Mouse (Mus musculus): ENCODE measurements around the gene Creb3l1. TPM values are rescaled to one million over a fixed set of nuclear protein-coding genes. Genes with fewer than 3 reads are reported as not detected.

Gene Creb3l1
- total RNA-seq (2021), result 1 to 10 TPM; 3.8 to 5.8 TPM
- polyA plus RNA-seq (2012; rRNA removed), result 3.3 and 4.5 TPM in 2 replicates
- long read RNA-seq, partial matches to known transcripts, result 2 of 4 reads
- long read RNA-seq, other reads (novel, unspliced or antisense), result 0 of 4 reads

DNA sequence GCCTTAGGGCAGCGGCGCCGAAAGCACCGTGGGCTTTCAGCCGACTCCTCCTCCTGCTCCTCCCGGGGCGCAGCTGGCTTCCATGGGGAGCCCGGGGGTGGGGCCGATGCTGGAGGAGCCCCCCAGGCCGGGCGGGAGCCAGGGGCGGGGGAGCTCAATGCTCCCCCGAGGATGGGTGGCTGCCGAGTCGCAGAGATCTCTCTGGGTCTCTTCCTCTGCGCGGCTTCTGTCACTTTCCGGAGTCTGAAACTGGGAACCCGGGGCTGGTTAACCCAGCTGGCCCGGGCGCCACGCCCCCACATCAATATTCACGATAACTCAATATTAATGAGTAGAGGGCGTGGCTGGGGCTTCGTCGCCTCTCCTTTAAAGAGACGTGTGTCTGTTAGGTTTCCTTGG lies at the start of gene Creb3l1:
Gene Creb3l1 (minus strand): TSS at position 229 of the 399 bp plus-strand sequence.
- TF ChIP-seq EP300 (IDR thresholded peaks at IDR 0.05; ENCODE audit: insufficient read depth, low read depth, low read length) (no peak), POLR2A (IDR thresholded peaks at IDR 0.05; ENCODE audit: insufficient read depth, low read depth, low read length) (peak; percentile 55)
- under 1% methylated on average over 21 of the region's 27 CpGs for WGBS
- Histone ChIP-seq H3K27ac (peak within 1 kb of the TSS; percentile 70), H3K79me2 (replicated peaks; ENCODE audit: control insufficient read depth, insufficient read depth, low read length) (no peaks in the 10 kb centered on the region), H3K36me3 (ENCODE audit: control insufficient read depth, insufficient read depth, low read length) (no peaks in the 10 kb centered on the region), H3K4me1 (ENCODE audit: control insufficient read depth, insufficient read depth, low read length) (peaks cover 5% of the 10 kb centered on the region), H3K4me3 (peak within 1 kb of the TSS; percentile 81), H3K27me3 (ENCODE audit: control insufficient read depth, insufficient read depth, low read length) (no peaks in the 10 kb centered on the region), H3K9ac (ENCODE audit: low read depth, low read length) (peak within 1 kb of the TSS; percentile 68)
- peak; percentile 85 to 87 for DNase-seq
- intact Hi-C loops (cut with DNase I), result no loop called here

DNA sequence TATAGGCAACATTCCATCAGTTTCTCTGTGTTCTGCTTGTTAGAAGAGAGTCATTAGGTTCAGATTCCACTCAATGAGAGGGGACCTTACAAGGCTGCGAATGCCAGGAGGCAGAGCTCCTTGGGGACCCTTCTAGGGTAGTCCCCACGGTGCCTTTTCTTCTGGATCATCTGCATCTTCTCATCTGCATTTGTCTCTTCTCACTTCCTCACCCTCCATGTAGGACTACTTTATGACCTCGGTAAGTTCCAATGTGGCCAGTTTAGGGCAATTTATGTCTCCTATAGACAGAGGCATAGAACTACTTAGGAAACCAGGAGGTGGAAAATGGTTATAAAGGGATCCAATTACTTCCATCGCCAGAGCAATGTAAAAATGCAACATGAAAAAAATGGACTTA lies 46.8 kb upstream of the Creb3l1 start:
- DNase-seq, result no peak
- Histone ChIP-seq H3K27ac (no peak overlapping the region), H3K27me3 (ENCODE audit: control insufficient read depth, insufficient read depth, low read length) (no peaks in the 10 kb centered on the region), H3K9ac (ENCODE audit: low read depth, low read length) (no peak overlapping the region), H3K4me3 (no peak overlapping the region), H3K79me2 (replicated peaks; ENCODE audit: control insufficient read depth, insufficient read depth, low read length) (no peaks in the 10 kb centered on the region), H3K4me1 (ENCODE audit: control insufficient read depth, insufficient read depth, low read length) (no peaks in the 10 kb centered on the region), H3K36me3 (ENCODE audit: control insufficient read depth, insufficient read depth, low read length) (no peaks in the 10 kb centered on the region)
- 75% methylated on average over 4 of the region's 4 CpGs for WGBS
- intact Hi-C loops (cut with DNase I), result no loop called here
- TF ChIP-seq POLR2A (IDR thresholded peaks at IDR 0.05; ENCODE audit: insufficient read depth, low read depth, low read length) (no peak), EP300 (IDR thresholded peaks at IDR 0.05; ENCODE audit: insufficient read depth, low read depth, low read length) (no peak)

DNA sequence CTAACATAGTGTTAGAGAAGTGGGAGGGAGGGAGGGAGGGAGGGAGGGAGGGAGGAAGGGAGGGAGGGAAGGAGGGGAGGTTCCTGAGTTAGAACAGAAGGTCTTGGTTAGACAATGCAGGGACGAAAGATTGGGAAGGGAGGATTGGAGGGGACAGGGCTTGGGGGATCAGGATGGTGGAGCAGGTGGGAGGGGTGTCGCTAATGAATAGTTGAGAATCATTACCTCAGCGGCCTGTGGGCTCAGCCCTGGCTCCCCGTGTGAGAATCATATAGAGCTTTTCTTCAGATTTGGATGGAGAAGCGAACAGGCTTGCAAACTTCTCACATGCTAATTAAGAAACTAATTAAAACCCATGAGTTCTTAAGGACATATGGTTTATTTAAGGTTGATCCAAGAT lies 45.3 kb upstream of the Creb3l1 start:
- Histone ChIP-seq H3K4me1 (ENCODE audit: control insufficient read depth, insufficient read depth, low read length) (no peaks in the 10 kb centered on the region), H3K27ac (no peak overlapping the region), H3K79me2 (replicated peaks; ENCODE audit: control insufficient read depth, insufficient read depth, low read length) (no peaks in the 10 kb centered on the region), H3K9ac (ENCODE audit: low read depth, low read length) (no peak overlapping the region), H3K36me3 (ENCODE audit: control insufficient read depth, insufficient read depth, low read length) (no peaks in the 10 kb centered on the region), H3K4me3 (no peak overlapping the region), H3K27me3 (ENCODE audit: control insufficient read depth, insufficient read depth, low read length) (no peaks in the 10 kb centered on the region)
- TF ChIP-seq EP300 (IDR thresholded peaks at IDR 0.05; ENCODE audit: insufficient read depth, low read depth, low read length) (no peak), POLR2A (IDR thresholded peaks at IDR 0.05; ENCODE audit: insufficient read depth, low read depth, low read length) (no peak), CTCF (IDR thresholded peaks at IDR 0.05) (no peak)
- intact Hi-C loops (cut with DNase I), result no loop called here
- 74% methylated on average over 5 of the region's 5 CpGs for WGBS
- DNase-seq, result no peak

DNA sequence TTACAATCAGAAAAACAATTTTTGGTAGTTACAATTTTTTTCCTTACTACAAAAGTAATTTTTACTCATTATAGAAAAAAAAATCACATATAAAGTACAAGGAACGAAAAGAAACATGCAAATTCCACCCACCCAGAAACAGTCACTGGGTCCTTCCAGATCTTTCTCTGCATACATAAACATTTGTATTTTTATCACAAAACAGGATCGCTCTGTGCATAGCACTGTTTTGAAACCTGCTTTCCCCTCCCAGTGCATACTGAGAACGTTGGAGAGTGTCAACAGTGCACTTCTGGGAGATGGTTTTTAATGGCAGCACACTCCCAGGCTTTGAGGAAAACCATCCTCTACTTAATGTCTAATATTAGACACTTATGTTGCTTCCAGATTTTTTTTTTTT lies 43.3 kb upstream of the Creb3l1 start:
- intact Hi-C loops (cut with DNase I), result no loop called here
- Histone ChIP-seq H3K27ac (no peak overlapping the region), H3K4me3 (no peak overlapping the region), H3K27me3 (ENCODE audit: control insufficient read depth, insufficient read depth, low read length) (no peaks in the 10 kb centered on the region), H3K79me2 (replicated peaks; ENCODE audit: control insufficient read depth, insufficient read depth, low read length) (no peaks in the 10 kb centered on the region), H3K36me3 (ENCODE audit: control insufficient read depth, insufficient read depth, low read length) (no peaks in the 10 kb centered on the region), H3K4me1 (ENCODE audit: control insufficient read depth, insufficient read depth, low read length) (no peaks in the 10 kb centered on the region), H3K9ac (ENCODE audit: low read depth, low read length) (no peak overlapping the region)
- 55% methylated on average over 3 of the region's 3 CpGs for WGBS
- no peak for DNase-seq
- TF ChIP-seq EP300 (IDR thresholded peaks at IDR 0.05; ENCODE audit: insufficient read depth, low read depth, low read length) (no peak), CTCF (IDR thresholded peaks at IDR 0.05) (no peak), POLR2A (IDR thresholded peaks at IDR 0.05; ENCODE audit: insufficient read depth, low read depth, low read length) (no peak)

DNA sequence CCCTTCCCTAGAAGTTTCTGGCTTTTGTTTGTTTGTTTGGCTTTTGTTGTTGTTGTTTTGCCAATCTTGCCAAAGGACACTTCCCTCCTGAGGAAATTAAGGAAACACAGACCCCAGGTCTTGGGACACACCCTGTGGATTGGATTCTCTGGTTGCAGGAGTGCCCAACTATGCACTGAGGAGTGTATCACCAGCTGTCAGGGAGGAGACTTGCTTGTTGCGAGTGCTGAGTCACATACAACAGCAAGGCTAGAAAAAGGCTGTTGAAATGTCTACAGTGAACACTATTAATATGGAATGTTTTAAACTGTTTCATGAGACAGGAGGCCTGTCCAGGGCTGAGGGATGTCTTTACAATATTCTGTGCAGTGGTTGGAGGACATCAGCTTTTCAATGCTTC lies 42.6 kb upstream of the Creb3l1 start:
- no peaks in the 10 kb centered on the region for H3K27me3 ChIP-seq (ENCODE audit: control insufficient read depth, insufficient read depth, low read length)
- no peaks in the 10 kb centered on the region for H3K4me1 ChIP-seq (ENCODE audit: control insufficient read depth, insufficient read depth, low read length)
- TF ChIP-seq CTCF (IDR thresholded peaks at IDR 0.05) (no peak), POLR2A (IDR thresholded peaks at IDR 0.05; ENCODE audit: insufficient read depth, low read depth, low read length) (no peak), EP300 (IDR thresholded peaks at IDR 0.05; ENCODE audit: insufficient read depth, low read depth, low read length) (no peak)
- no peak for DNase-seq
- no peaks in the 10 kb centered on the region for H3K36me3 ChIP-seq (ENCODE audit: control insufficient read depth, insufficient read depth, low read length)
- 52% methylated on average over 1 of the region's 1 CpGs for whole genome bisulfite sequencing
- intact Hi-C loops (cut with DNase I), result no loop called here
- no peak overlapping the region for H3K4me3 ChIP-seq
- H3K79me2 ChIP-seq (replicated peaks; ENCODE audit: control insufficient read depth, insufficient read depth, low read length), result no peaks in the 10 kb centered on the region
- no peak overlapping the region for H3K9ac ChIP-seq (ENCODE audit: low read depth, low read length)
- H3K27ac ChIP-seq, result no peak overlapping the region

DNA sequence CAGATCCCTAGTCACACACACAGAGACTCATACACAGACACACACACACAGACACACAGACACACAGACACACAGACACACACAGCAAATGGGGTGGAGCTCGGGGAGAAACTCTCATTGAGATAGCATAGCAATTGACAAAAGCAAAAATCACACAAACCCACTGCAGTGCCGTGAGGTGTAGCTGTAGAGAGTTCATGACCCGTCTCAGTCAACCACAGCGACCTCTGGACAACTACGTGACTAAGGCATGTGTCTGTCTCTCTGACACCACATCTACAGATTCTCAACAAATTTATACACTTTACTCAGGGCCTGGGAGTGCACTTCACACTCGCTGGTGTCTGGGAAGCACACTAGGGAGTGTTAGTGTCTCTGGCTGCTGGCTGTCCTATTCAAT lies 41.6 kb upstream of the Creb3l1 start:
- intact Hi-C loops (cut with DNase I), result no loop called here
- Histone ChIP-seq H3K27ac (no peak overlapping the region), H3K4me3 (no peak overlapping the region), H3K27me3 (ENCODE audit: control insufficient read depth, insufficient read depth, low read length) (no peaks in the 10 kb centered on the region), H3K79me2 (replicated peaks; ENCODE audit: control insufficient read depth, insufficient read depth, low read length) (no peaks in the 10 kb centered on the region), H3K36me3 (ENCODE audit: control insufficient read depth, insufficient read depth, low read length) (no peaks in the 10 kb centered on the region), H3K4me1 (ENCODE audit: control insufficient read depth, insufficient read depth, low read length) (no peaks in the 10 kb centered on the region), H3K9ac (ENCODE audit: low read depth, low read length) (no peak overlapping the region)
- 73% methylated on average over 6 of the region's 6 CpGs for WGBS
- TF ChIP-seq CTCF (IDR thresholded peaks at IDR 0.05) (no peak), POLR2A (IDR thresholded peaks at IDR 0.05; ENCODE audit: insufficient read depth, low read depth, low read length) (no peak), EP300 (IDR thresholded peaks at IDR 0.05; ENCODE audit: insufficient read depth, low read depth, low read length) (no peak)
- no peak for DNase-seq

Data from heart, adult 2 months (tissue).